Mouse (Mus musculus) left cerebral cortex, postnatal 10 days (tissue): Measurements from ENCODE around the gene Tomm5. TPM values are rescaled to one million over a fixed set of nuclear protein-coding genes. Genes with fewer than 3 reads are reported as not detected.
"Not testable (repeated sequence)": the region's sequence is repeated elsewhere in the genome, so short reads cannot be mapped to it uniquely, and the experiment has no call there.

Source experiments
- DNase-seq, 2 experiments: peaks; one replicate each; pipeline ENCODE4 v3.0.0; 2021 to 2022; ENCODE audit warnings: low spot score in 2 of 2, mixed read lengths in 1 of 2; ENCODE audit errors: extremely low spot score in 1 of 2
- intact Hi-C: fragments of 180-260 bp; cut with DNase I; formaldehyde crosslinking; loops from one replicate; pipeline ENCODE4 v1.15.1; 2025
- total RNA-seq, 2 experiments: library from RNA; stranded (reverse); gene quantifications; 2 replicates each; pipeline ENCODE4 v1.2.3; 2021

Gene Tomm5
- 10 to 100 TPM; 67.9 to 69.3 TPM for total RNA-seq

DNA sequence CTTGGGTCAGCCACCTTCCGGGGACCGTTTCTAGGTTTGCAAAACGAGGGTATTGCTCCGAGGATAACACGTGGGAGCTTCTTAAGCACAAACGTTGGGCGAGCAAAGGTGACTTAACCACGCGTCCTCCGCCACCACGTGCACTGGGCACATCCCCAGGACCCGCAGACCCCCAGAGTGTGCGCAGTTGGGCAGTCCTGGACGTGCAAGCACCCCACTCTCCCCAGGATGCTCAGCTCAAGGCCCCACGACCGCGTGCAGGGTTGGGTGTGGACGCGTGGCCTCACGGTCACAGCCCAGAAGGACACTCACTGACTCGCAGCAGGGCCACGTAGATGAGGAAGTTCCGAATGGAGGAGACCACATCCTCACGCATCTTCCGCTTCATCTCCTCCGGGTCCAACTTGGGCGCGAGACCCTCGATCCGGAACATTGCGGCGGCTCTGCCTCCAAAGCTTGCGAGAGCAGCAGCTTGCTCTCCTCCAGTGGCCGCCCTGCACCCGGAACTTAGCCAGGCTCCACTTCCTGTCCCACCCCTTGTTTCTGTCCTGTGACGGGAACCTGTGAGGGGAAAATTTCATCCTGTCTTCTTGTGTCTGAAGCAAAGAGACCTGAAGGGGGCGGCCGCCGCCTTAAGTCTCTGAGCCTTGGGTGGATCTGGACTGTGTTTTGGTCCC, at the start of gene Tomm5:
Gene Tomm5 (minus strand): TSS at position 514 of the 677 bp plus-strand sequence.
- intact Hi-C loops: loop anchor here (5.0 kb wide), 1 partner anchor 175 kb away; no protein-coding TSS in a partner anchor
- DNase-seq: peak; percentile 91

DNA sequence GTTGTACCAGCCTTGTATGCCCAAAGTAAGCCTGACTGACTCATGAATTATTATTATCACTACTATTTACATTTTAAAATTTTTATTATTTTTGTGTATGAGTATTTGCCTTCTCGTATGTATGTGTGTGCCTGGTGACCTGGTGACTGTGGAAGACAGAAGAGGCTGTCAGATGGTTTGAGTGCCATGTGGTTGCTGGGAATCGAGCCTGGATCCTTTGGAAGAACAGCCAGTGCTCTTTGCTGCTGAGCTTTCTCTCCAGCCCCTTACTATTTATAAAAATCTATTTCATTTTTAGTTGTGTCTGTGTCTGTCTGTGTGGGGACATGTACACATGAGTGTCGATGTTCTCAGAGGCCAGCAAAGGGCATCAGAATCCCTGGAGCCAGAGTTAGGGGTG, 48.5 kb upstream of the Tomm5 start:
- DNase-seq: no peak
- intact Hi-C loops: no loop called here

DNA sequence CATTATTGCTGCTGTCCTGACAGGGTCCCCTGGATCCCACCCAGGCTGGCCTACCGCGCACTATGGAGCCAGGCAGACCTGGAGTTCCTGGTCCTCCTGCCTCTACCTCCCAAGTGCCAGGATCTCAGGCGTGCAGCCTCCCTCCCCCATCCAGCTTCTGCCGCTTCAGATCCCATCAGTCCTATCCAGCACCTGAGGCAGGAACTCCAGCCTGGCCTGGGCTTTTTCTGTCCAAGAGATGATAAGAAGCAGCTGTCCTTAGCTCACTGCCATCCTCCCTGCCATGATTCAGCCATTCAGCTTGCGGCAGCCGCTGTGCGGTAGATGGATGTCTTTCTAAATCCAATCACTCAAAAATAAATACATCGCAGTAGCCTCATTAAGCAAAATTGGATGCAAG, 35.1 kb upstream of the Tomm5 start:
- no peak for DNase-seq
- intact Hi-C loops: no loop called here

- DNase-seq: no peak
- intact Hi-C loops: no loop called here
Observed at GRCm38 (mm10) chr4:45142411-45142810, 34.5 kb upstream of the Tomm5 start.

- no peak for DNase-seq
- intact Hi-C loops: no loop called here
Observed at GRCm38 (mm10) chr4:45141835-45142234, 33.9 kb upstream of the Tomm5 start.

DNA sequence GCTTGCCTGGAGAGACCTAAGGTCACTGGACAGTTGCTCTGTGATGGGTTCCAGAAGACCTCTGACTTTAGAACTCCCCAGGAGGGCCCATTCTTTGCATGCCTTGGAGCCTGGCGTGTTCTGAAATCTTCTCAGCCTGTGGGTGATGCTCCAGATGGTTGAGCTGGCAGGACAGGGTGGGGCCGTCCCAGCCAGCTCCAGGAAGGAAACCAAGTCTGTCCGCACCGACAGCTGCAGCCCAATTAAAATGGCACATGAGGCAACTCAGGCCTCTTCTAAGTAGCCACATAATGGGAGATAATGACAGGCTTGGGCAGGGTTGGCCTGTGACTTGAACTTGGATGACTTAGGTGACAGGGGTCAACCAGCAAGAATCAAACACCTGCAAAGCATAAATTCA, 29.7 kb upstream of the Tomm5 start:
- DNase-seq: no peak
- intact Hi-C loops: no loop called here

GRCm38 (mm10) chr4:45134471-45134870, 26.6 kb upstream of the Tomm5 start:
- DNase-seq: no peak
- intact Hi-C loops: no loop called here

- intact Hi-C loops: no loop called here
- no peak for DNase-seq
Observed at GRCm38 (mm10) chr4:45131021-45131420, 23.1 kb upstream of the Tomm5 start.

DNA sequence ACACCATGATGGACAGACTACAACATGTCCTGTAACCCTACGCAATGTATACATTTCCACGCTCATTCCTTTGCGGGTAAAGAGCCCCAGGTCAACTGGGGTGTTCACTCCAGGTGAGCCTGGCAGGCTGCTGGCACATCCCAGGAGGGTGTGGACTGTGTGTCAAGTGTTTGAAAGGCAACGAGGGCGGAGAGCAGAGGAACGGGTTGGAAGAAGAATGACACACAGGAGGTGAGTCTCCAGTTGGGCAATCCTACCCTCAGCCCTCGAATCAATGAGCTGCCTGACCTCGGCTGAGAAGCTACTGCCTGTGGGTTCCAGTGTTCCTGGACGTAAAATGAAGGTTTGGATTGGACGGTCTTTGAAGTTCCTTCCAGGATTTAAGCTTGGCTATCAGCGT, 13.4 kb upstream of the Tomm5 start:
- intact Hi-C loops: no loop called here
- no peak for DNase-seq

DNA sequence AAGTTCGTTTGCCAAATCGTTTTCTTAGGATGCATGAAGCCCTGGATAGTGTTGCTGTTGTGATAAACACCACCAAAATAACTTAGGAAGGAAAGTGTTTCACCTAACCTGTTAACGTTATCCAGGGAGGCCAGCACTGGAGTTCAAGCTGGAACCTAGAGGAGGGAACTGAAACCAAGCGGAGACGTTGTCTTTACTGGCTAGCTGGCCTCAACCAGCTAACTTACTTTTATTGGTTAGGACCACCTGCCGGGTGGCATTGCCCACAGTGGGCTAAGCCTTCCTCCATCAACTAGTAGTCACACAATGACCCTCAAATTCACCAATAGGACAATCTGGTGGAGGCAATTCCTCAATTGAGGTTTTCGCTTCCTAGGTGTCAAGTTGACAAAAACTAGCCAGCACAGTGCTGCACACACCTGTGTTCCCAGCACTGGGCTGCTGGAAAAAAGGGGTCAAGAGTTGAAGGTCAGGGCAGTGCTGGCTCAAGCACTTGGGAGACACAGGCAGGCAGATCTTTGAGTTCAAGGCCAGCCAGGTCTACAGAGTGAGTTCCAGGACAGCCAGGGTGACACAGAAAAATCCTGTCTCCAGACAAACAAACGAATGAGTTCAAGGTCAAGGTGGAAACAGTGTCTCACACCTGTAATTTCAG, 669 bp upstream of the Tomm5 start:
- intact Hi-C loops: loop anchor here (5.0 kb wide), 1 partner anchor 174 kb away; no protein-coding TSS in a partner anchor
- no peak for DNase-seq

GRCm38 (mm10) chr4:45107066-45107465, 848 bp downstream of the Tomm5 start:
- DNase-seq: no peak
- intact Hi-C loops: loop anchor here (5.0 kb wide), 1 partner anchor 175 kb away; no protein-coding TSS in a partner anchor

- DNase-seq: no peak
- intact Hi-C loops: loop anchor here (5.0 kb wide), 1 partner anchor 176 kb away; no protein-coding TSS in a partner anchor
Observed at GRCm38 (mm10) chr4:45106409-45106808, 1.5 kb downstream of the Tomm5 start.

DNA sequence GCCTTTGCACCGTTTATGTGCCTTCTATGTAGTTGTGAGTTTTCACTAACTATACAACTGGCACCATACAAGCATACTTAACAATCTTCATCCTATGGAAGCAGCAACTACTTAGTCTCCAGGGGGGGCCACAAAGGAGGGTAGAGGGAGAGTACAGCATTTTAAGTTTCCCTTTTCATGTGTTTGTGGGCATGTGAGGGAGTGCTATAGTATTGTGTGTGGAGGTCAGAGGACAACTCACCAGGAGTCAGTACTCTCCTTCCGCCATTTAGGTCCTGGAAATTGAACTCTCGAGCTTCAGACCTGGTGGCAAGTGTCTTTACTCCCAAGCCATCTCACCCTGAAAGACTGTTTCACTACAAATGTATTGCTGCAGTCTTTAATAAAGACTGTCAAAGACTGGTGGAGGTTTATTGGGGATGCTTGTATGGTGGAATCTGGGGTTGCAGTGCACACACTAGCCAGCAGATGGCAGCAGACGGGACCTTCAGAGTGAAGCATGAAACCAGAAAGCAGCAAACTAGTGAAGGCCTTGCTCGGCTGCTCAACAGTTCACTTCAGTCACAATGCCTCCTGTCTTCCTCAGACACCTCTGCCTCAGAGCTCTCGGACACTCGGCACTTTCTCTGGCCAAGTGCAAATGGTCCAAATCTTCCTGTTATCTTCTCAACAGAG, 10.6 kb downstream of the Tomm5 start:
- DNase-seq: peak; percentile 57 to 67
- intact Hi-C loops: no loop called here

DNA sequence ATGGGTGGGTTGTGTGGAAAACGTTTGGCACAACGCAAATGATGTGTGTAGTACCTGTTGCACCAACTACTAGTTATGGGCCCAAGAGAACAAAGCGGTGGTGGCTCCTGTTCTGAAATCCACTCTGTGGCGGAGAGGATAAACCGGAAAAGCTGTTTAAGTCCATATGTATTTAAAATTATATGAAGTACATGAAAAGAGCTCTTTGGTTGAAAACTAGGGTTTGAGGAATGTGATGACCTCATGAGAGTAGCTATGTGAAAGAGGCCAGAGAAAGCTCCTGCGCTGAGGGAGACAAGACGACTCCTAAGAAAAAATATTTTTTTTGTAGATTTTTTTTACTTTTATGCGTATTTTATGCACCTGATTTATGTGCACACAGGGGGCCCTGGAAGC, 23.0 kb downstream of the Tomm5 start:
- no peak for DNase-seq
- intact Hi-C loops: no loop called here

DNA sequence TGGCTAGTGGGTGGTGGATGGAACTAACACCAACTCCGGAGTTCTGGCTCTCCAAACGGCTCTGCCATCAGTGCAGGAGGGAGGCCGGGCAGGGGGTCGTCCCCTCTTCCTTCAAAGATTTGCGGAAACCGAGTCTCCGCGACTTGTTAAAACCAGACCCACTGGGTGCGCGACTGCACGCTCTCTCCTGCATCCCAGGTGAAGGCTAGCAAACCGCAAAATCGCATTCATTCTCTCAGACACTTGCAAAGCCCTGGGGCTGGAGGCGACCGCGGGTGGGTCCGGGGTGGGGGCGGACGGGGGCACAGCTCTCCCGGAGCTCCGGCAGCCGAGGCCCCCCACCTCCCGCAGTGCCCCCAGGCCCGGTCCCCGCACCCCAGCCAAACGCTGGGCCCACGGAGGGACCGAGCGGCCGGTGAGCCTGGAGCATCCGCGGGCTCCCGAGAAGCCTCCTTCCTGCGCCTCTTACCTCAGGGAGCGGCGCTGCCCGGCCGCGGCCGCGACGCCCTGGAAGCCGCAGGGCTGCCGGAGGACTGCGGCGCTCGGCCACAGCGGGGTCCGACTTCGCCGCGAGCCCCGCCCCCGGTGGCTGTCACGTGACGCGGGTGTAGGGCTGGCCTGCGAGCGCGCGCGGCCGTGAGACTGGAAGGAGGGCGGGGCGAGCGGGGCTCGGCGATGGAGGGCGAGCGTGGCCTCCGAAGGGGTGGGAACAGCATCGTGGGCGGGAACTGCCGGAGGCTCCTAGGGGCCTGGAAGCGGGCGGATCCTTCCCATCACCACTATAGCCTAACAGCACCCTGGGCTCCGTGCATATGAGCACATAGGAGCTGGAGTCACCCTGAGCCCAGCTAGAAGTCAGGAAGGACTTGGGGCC, 23.7 kb downstream of the Tomm5 start, which contains the start of gene Fbxo10:
Gene Fbxo10 (minus strand): TSS at position 584 of the 874 bp plus-strand sequence.
- intact Hi-C loops: no loop called here
- peak; percentile 88 to 98 for DNase-seq

DNA sequence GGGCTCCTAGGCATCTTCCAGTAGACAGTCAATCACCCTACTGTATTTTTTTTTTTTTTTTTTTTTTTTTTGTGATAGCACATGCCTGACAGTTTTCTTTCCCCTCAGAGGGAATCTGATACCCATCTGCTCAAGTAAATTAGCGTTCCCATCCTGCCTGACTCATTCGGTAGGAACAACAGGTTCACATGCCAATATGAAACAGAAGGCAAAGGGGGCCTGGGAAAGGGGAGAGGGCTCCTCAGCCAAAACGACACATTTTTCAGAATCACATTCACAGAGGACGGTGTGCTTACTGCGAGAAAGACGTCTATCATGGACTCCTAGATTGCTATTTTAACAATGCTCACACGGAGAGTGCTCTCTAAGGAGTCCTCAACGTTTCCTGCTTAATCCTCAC, 24.4 kb downstream of the Tomm5 start:
- no peak for DNase-seq
- intact Hi-C loops: no loop called here

DNA sequence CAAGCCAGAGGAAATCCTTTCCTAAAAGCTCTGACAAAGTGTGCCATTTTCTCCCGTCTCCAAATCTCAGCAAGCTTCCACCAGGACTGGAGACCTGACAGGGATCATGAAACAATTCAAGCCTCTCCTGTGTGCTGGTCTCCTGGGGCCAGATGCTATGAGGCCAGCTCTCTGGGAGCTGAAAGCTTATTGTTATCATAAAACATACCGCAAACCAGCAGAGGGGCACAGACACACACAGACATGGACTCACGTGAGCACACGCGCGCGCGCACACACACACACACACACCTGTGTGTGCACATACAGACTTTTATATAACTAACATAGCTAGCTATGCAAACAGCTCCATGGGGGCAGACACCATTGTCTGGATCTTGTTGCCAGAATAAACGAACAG, 25.0 kb downstream of the Tomm5 start:
- intact Hi-C loops: no loop called here

GRCm38 (mm10) chr4:45081041-45081440, 26.9 kb downstream of the Tomm5 start:
- intact Hi-C loops, DNase-seq: not testable (repeated sequence)

More for the DNA sequence above, 25.0 kb downstream of the Tomm5 start:
- DNase-seq: no peak

- intact Hi-C loops: no loop called here
Observed at GRCm38 (mm10) chr4:45073544-45073943, 34.4 kb downstream of the Tomm5 start.

More at GRCm38 (mm10) chr4:45073544-45073943, 34.4 kb downstream of the Tomm5 start:
- no peak for DNase-seq
